Comparison of ENCODE assay signal across 10 mouse cellular contexts in the genomic region with DNA sequence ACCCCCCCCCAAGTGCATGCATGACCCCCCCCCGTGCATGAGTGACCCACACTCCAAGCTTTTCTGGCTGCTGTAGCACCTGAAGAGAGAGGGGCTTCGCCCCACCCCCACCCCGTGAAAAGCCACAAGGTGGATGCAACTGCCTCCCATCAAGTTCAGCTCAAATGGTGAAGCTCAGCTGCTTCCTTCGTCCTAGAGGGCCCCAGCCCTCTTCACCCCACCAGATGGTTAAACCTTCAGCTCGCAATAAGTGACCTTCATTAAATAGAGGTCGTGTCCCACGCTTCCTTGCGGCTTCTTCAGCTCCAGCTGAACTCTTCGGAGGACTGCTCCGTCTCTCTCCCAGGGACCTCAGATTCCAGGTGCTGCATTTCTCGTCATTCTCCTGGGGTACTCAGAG. TPM values are rescaled to one million over a fixed set of nuclear protein-coding genes. Genes with fewer than 3 reads are reported as not detected.
DNase-seq lines count a peak whose midpoint lies in the region; ATAC-seq and TF ChIP-seq lines count a peak whose summit lies in the region.
"Had no signal": no experiment of that assay in that cellular context is flagged by ENCODE, and none has a peak within 500 bp of the region (broad histone marks: within the 10 kb centered on the region; RNA-seq: fewer than 3 reads in every experiment).

Gene Epha10 (plus strand): TSS at position 301 of the 400 bp plus-strand sequence.

- no peak for DNase-seq in kidney, postnatal 0 days (ENCODE audit: low spot score)
- no peak for DNase-seq in kidney, postnatal 14 days
- no peak for DNase-seq in layer of hippocampus, postnatal 10 days (ENCODE audit: low spot score in 2 of 2)
- no peak for DNase-seq in B cell, adult 2 months
- no peak for DNase-seq in adipocyte (ENCODE audit: low spot score)
- no peak for DNase-seq in lung, adult 2 months

- 7% methylated on average over 11 of the region's 11 CpGs for WGBS in kidney, postnatal 0 days
- WGBS in embryonic facial prominence, embryonic 15.5 days: 3% methylated on average over 11 of the region's 11 CpGs
- WGBS in midbrain, embryonic 15.5 days: 6% methylated on average over 11 of the region's 11 CpGs
- 7% methylated on average over 11 of the region's 11 CpGs for WGBS in lung, adult 2 months

- no peak for TF ChIP-seq CTCF in kidney, postnatal 0 days (IDR thresholded peaks at IDR 0.05; ENCODE audit: low read depth)
- no peak for TF ChIP-seq CTCF in lung, adult 2 months (IDR thresholded peaks at IDR 0.05; ENCODE audit: insufficient read depth, low read length)

- H3K9me3 ChIP-seq in kidney, postnatal 0 days (replicated peaks; ENCODE audit: low read length): no peaks in the 10 kb centered on the region
- H3K9me3 ChIP-seq in embryonic facial prominence, embryonic 15.5 days (replicated peaks): no peaks in the 10 kb centered on the region
- H3K9me3 ChIP-seq in midbrain, embryonic 15.5 days: no peaks in the 10 kb centered on the region

- peak within 1 kb of the TSS; percentile 20 for H3K4me3 ChIP-seq in kidney, postnatal 0 days (replicated peaks; ENCODE audit: low read depth, low read length)
- H3K4me3 ChIP-seq in embryonic facial prominence, embryonic 15.5 days (replicated peaks): peak within 1 kb of the TSS; percentile 36
- H3K4me3 ChIP-seq in midbrain, embryonic 15.5 days: peak within 1 kb of the TSS; percentile 59
- H3K4me3 ChIP-seq in lung, adult 2 months (replicated peaks; ENCODE audit: extremely low read depth, low read depth, low read length): no peak within 1 kb of the TSS
- H3K4me3 ChIP-seq: erythroblast, embryonic 14.5 days had no signal

- peak within 1 kb of the TSS; percentile 52 for H3K4me2 ChIP-seq in kidney, postnatal 0 days (ENCODE audit: low read length)
- peak within 1 kb of the TSS; percentile 60 for H3K4me2 ChIP-seq in embryonic facial prominence, embryonic 15.5 days (replicated peaks)
- peak within 1 kb of the TSS; percentile 71 for H3K4me2 ChIP-seq in midbrain, embryonic 15.5 days

- no peak within 1 kb of the TSS for H3K27ac ChIP-seq in kidney, postnatal 0 days
- no peak within 1 kb of the TSS for H3K27ac ChIP-seq in embryonic facial prominence, embryonic 15.5 days (replicated peaks)
- H3K27ac ChIP-seq in midbrain, embryonic 15.5 days: peak within 1 kb of the TSS; percentile 82

- H3K27me3 ChIP-seq in kidney, postnatal 0 days (ENCODE audit: insufficient read depth, low read length): peaks cover 47% of the 10 kb centered on the region
- H3K27me3 ChIP-seq in embryonic facial prominence, embryonic 15.5 days: peaks cover 57% of the 10 kb centered on the region
- peaks cover 16% of the 10 kb centered on the region; the same call in 1 of the 2 replicates for H3K27me3 ChIP-seq in midbrain, embryonic 15.5 days (replicated peaks)

- no peak within 1 kb of the TSS for H3K9ac ChIP-seq in kidney, postnatal 0 days (ENCODE audit: low read depth, low read length)
- 0 out of 2 replicates have a peak within 1 kb of the TSS, but pooled peaks have one; percentile 18 for H3K9ac ChIP-seq in embryonic facial prominence, embryonic 15.5 days
- H3K9ac ChIP-seq in midbrain, embryonic 15.5 days: peak within 1 kb of the TSS; percentile 52

- no peaks in the 10 kb centered on the region for H3K36me3 ChIP-seq in kidney, postnatal 0 days (ENCODE audit: insufficient read depth, low read length)
- no peaks in the 10 kb centered on the region for H3K36me3 ChIP-seq in embryonic facial prominence, embryonic 15.5 days
- H3K36me3 ChIP-seq in midbrain, embryonic 15.5 days (replicated peaks): no peaks in the 10 kb centered on the region

- ATAC-seq in kidney, postnatal 0 days (replicated peaks; ENCODE audit: low FRiP score, low read depth): no peak
- no peak for ATAC-seq in embryonic facial prominence, embryonic 15.5 days (ENCODE audit: insufficient number of reproducible peaks, low FRiP score, low TSS enrichment, low read depth)
- ATAC-seq in midbrain, embryonic 15.5 days (replicated peaks): no peak
- ATAC-seq: Patski had no signal

- peaks cover 6% of the 10 kb centered on the region; the same call in 1 of the 2 replicates for H3K4me1 ChIP-seq in kidney, postnatal 0 days (replicated peaks; ENCODE audit: insufficient read depth, low read length)
- H3K4me1 ChIP-seq in embryonic facial prominence, embryonic 15.5 days: peaks cover 10% of the 10 kb centered on the region
- H3K4me1 ChIP-seq in midbrain, embryonic 15.5 days: peaks cover 28% of the 10 kb centered on the region
- H3K4me1 ChIP-seq in lung, adult 2 months (ENCODE audit: control insufficient read depth, insufficient read depth, low read length): no peaks in the 10 kb centered on the region

- TF ChIP-seq POLR2A in lung, adult 2 months (IDR thresholded peaks at IDR 0.05; ENCODE audit: borderline replicate concordance, extremely low read depth, low read depth, low read length): no peak

RNA-seq across cellular contexts. Expression of gene Epha10, which starts in this region (rescaled TPM):
- not detected in 2 replicates for polyA plus RNA-seq in kidney, postnatal 0 days (2015; fragmentation: Nextera tagmentation; extraction: Ambion mirVana)
- 0.04 and 0.09 TPM in 2 replicates for polyA plus RNA-seq in embryonic facial prominence, embryonic 15.5 days (2015; fragmentation: Nextera tagmentation; extraction: Ambion mirVana)
- total RNA-seq in layer of hippocampus, postnatal 10 days (2021): 10 to 100 TPM; 12.8 to 16.9 TPM
- polyA plus RNA-seq in midbrain, embryonic 15.5 days (2015; fragmentation: Nextera tagmentation; extraction: Ambion mirVana): 16.1 and 16.3 TPM in 2 replicates
- not detected in 2 replicates for polyA plus RNA-seq in lung, adult 2 months (2012; rRNA removed)
- polyA plus RNA-seq: erythroblast, embryonic 14.5 days; Patski had no signal

Comparison
In these comparisons a context has a peak if more than half of its experiments do, and no peak if none do; other contexts are left out.
1. RNA of gene Epha10 (polyA plus RNA-seq): 16.1 to 16.3 TPM in midbrain, embryonic 15.5 days; 0.04 to 0.09 TPM in embryonic facial prominence, embryonic 15.5 days, not detected in kidney, postnatal 0 days and not detected in lung, adult 2 months; every median in the first group is over 10 times any median in the second.
2. Peak in every context shown above with its lines, with median percentiles within 50 percentile points of each other: H3K4me2 ChIP-seq.